Comparison of ENCODE assay signal across 9 mouse cellular contexts in genomic region chr4:132807771-132808641, GRCm38 (mm10). TPM values are rescaled to one million over a fixed set of nuclear protein-coding genes. Genes with fewer than 3 reads are reported as not detected.
DNase-seq lines count a peak whose midpoint lies in the region; ATAC-seq lines count a peak whose summit lies in the region.
"Had no signal": no experiment of that assay in that cellular context is flagged by ENCODE, and none has a peak within 500 bp of the region (broad histone marks: within the 10 kb centered on the region; RNA-seq: fewer than 3 reads in every experiment).

No protein-coding gene starts in this region.

- ATAC-seq in monocyte, adult 5-6 weeks (replicated peaks; ENCODE audit: insufficient number of reproducible peaks, low FRiP score, low TSS enrichment, poor library complexity, severe bottlenecking): peak; percentile 77

- peak; percentile 36 for DNase-seq in CD4-positive helper T cell, adult 2 months (ENCODE audit: low read depth, low spot score)
- peak; percentile 58 for DNase-seq in adipocyte (ENCODE audit: low spot score)
- DNase-seq in induced T-regulatory cell, adult 2 months (ENCODE audit: low read depth): peak; percentile 72
- no peak for DNase-seq in limb, embryonic 10.5 days (ENCODE audit: low spot score)
- no peak for DNase-seq in retina, postnatal 1 day
- DNase-seq in frontal cortex, postnatal 25 days (ENCODE audit: low spot score in 2 of 2): no peak

- no peaks in the 10 kb centered on the region for H3K9me3 ChIP-seq in limb, embryonic 10.5 days (replicated peaks)
- H3K9me3 ChIP-seq: hindbrain, embryonic 15.5 days had no signal

- no peaks in the 10 kb centered on the region for H3K36me3 ChIP-seq in limb, embryonic 10.5 days
- H3K36me3 ChIP-seq: hindbrain, embryonic 15.5 days had no signal

- no peak overlapping the region for H3K4me3 ChIP-seq in limb, embryonic 10.5 days
- H3K4me3 ChIP-seq: erythroblast, embryonic 14.5 days; hindbrain, embryonic 15.5 days had no signal

- WGBS in limb, embryonic 10.5 days: 77% methylated on average over 5 of the region's 5 CpGs

- H3K4me1 ChIP-seq in limb, embryonic 10.5 days: peaks cover 3% of the 10 kb centered on the region; the same call in 1 of the 2 replicates
- H3K4me1 ChIP-seq: hindbrain, embryonic 15.5 days had no signal

- H3K27me3 ChIP-seq in limb, embryonic 10.5 days (ENCODE audit: low read depth, poor library complexity, severe bottlenecking): no peaks in the 10 kb centered on the region
- H3K27me3 ChIP-seq: hindbrain, embryonic 15.5 days had no signal

- no peak overlapping the region for H3K27ac ChIP-seq in limb, embryonic 10.5 days
- H3K27ac ChIP-seq: hindbrain, embryonic 15.5 days had no signal

RNA-seq across cellular contexts. Expression of gene Themis2, which starts 11.8 kb away (rescaled TPM):
- 196 to 216 TPM (median 214 TPM) in 3 replicates for total RNA-seq in monocyte, adult 5-6 weeks (2017)
- polyA plus RNA-seq in limb, embryonic 10.5 days (2016; fragmentation: Nextera tagmentation; extraction: Ambion mirVana): 0.36 and 0.53 TPM in 2 replicates

RNA-seq across cellular contexts. Expression of gene Ppp1r8, which starts 35.0 kb away (rescaled TPM):
- total RNA-seq in monocyte, adult 5-6 weeks (2017): 38.1 to 54.2 TPM (median 52.6 TPM) in 3 replicates
- 79.7 and 80.9 TPM in 2 replicates for polyA plus RNA-seq in limb, embryonic 10.5 days (2016; fragmentation: Nextera tagmentation; extraction: Ambion mirVana)

RNA-seq across cellular contexts. Expression of gene Rpa2, which starts 39.9 kb away (rescaled TPM):
- total RNA-seq in monocyte, adult 5-6 weeks (2017): 39.3 to 41.2 TPM (median 40.2 TPM) in 3 replicates
- 188 and 199 TPM in 2 replicates for polyA plus RNA-seq in limb, embryonic 10.5 days (2016; fragmentation: Nextera tagmentation; extraction: Ambion mirVana)

RNA-seq across cellular contexts. Expression of gene Smpdl3b, which starts 51.0 kb away (rescaled TPM):
- total RNA-seq in monocyte, adult 5-6 weeks (2017): 108 to 191 TPM (median 160 TPM) in 3 replicates
- 4.6 and 6.1 TPM in 2 replicates for polyA plus RNA-seq in limb, embryonic 10.5 days (2016; fragmentation: Nextera tagmentation; extraction: Ambion mirVana)

Comparison
In these comparisons a context has a peak if more than half of its experiments do, and no peak if none do; other contexts are left out.
1. DNase-seq: peak in CD4-positive helper T cell, adult 2 months (single experiment), adipocyte (single experiment) and induced T-regulatory cell, adult 2 months (single experiment); none in limb, embryonic 10.5 days (single experiment), retina, postnatal 1 day (single experiment) and frontal cortex, postnatal 25 days (0 of 2).